Mouse (Mus musculus) heart, embryonic 13.5 days (tissue): ENCODE measurements around the gene Fam222b. TPM values are rescaled to one million over a fixed set of nuclear protein-coding genes. Genes with fewer than 3 reads are reported as not detected.
A peak's percentile ranks its signal among the peaks of the same experiment; 100 is the strongest.

ENCODE experiments used
- ATAC-seq: fragments of 200-750 bp; cut with Nextera tagmentation; 2 replicates; pipeline ENCODE4 v1.8.0; 2017; ENCODE audit warnings: moderate TSS enrichment; ENCODE audit not compliant: insufficient number of reproducible peaks, low FRiP score, low TSS enrichment; ENCODE audit errors: extremely low read depth
- H3K27ac ChIP-seq: fragments of 300-500 bp; sonication (generic); replicated peaks from 2 replicates; pipeline ENCODE4 v1.5.1; 2015; ENCODE audit warnings: moderate library complexity, mild to moderate bottlenecking, inconsistent platforms
- H3K27me3 ChIP-seq: fragments of 300-500 bp; sonication (generic); replicated peaks from 2 replicates; pipeline ENCODE4 v1.6.1; 2015; ENCODE audit warnings: mild to moderate bottlenecking, inconsistent platforms
- H3K36me3 ChIP-seq: fragments of 300-500 bp; sonication (generic); 2 replicates; pipeline ENCODE4 v1.6.1; 2015; ENCODE audit warnings: mild to moderate bottlenecking, inconsistent platforms
- H3K4me1 ChIP-seq: fragments of 300-500 bp; sonication (generic); 2 replicates; pipeline ENCODE4 v1.6.1; 2015; ENCODE audit warnings: inconsistent platforms
- H3K4me2 ChIP-seq: fragments of 300-500 bp; sonication (generic); 2 replicates; pipeline ENCODE4 v1.6.1; 2015; ENCODE audit warnings: inconsistent platforms, mild to moderate bottlenecking, moderate library complexity
- H3K4me3 ChIP-seq: fragments of 300-500 bp; sonication (generic); 2 replicates; pipeline ENCODE4 v1.5.1; 2015; ENCODE audit warnings: moderate library complexity, mild to moderate bottlenecking, inconsistent platforms
- H3K9ac ChIP-seq: fragments of 300-500 bp; sonication (generic); 2 replicates; pipeline ENCODE4 v1.6.1; 2015; ENCODE audit warnings: inconsistent platforms, mild to moderate bottlenecking, moderate library complexity
- H3K9me3 ChIP-seq: fragments of 300-500 bp; sonication (generic); 2 replicates; pipeline ENCODE4 v1.6.1; 2016; ENCODE audit warnings: inconsistent platforms
- WGBS: fragments of 180-500 bp; shearing (Covaris S2); methylation state at CpG from one replicate; pipeline ENCODE4 v1.1.7; 2015; ENCODE audit warnings: mixed read lengths; 5-methylcytosine and 5-hydroxymethylcytosine counted together
- polyA plus RNA-seq: library from polyadenylated mRNA; unstranded; fragments of >200 nt; fragmentation: Nextera tagmentation; extraction: Ambion mirVana; gene quantifications from 2 replicates; pipeline ENCODE4 v1.2.1, GENCODE M21; 2015

The Fam222b gene
- polyA plus RNA-seq, 1 experiment from 2014 or later: 16.5 TPM

DNA sequence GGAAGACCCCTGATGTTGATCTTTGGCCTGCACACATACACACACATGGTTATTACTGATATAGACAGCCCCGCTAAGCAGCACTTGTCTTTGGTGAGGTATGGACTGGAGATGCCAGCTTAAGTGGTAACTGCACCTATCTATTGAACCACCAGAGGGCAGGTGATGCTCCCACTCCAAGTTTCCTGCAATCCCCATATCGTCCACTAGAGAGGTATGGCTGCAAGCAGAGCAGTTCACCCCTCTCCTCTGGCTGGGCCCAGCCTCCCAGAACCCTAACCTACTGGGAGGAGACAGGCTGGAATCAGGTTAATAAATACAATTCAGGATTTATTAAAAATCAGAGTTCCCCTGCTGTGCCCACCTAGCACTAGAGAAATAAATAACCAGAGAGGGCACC lies 64.6 kb downstream of the Fam222b start:
- ATAC-seq: no peak
- H3K9ac ChIP-seq: no peak overlapping the region; the same call in 1 of the 2 replicates
- WGBS: 18% methylated on average over 2 of the region's 2 CpGs
- H3K9me3 ChIP-seq: no peaks in the 10 kb centered on the region
- H3K27me3 ChIP-seq: no peaks in the 10 kb centered on the region
- H3K36me3 ChIP-seq: peaks cover 84% of the 10 kb centered on the region
- no peak overlapping the region for H3K4me2 ChIP-seq
- H3K4me3 ChIP-seq: no peak overlapping the region
- no peak overlapping the region for H3K27ac ChIP-seq
- H3K4me1 ChIP-seq: peaks cover 30% of the 10 kb centered on the region

DNA sequence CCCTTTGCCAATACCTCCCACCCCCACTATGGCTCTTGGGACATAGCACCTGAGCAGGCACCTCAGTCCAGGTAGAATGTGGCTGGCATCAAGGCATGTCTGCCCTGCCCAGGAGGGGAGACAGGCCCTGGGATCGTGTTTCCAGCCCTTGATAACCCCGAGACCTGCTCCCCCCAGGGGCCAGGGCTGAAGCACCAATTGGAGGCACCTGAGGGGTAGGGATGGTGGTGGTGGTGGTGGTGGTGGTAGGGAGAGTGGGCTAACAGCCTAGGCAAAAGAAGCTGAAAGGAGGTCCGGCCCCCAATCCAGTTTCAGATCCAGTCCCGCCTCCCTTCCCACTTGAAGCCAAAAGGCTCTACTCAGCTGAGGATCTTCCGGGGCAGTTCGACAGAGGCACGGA lies 65.1 kb downstream of the Fam222b start:
- H3K4me3 ChIP-seq: no peak overlapping the region
- no peak overlapping the region for H3K27ac ChIP-seq
- ATAC-seq: no peak
- H3K27me3 ChIP-seq: no peaks in the 10 kb centered on the region
- H3K4me2 ChIP-seq: no peak overlapping the region
- no peaks in the 10 kb centered on the region for H3K9me3 ChIP-seq
- WGBS: 69% methylated on average over 7 of the region's 7 CpGs
- no peak overlapping the region for H3K9ac ChIP-seq
- peaks cover 31% of the 10 kb centered on the region for H3K4me1 ChIP-seq
- peaks cover 80% of the 10 kb centered on the region for H3K36me3 ChIP-seq

DNA sequence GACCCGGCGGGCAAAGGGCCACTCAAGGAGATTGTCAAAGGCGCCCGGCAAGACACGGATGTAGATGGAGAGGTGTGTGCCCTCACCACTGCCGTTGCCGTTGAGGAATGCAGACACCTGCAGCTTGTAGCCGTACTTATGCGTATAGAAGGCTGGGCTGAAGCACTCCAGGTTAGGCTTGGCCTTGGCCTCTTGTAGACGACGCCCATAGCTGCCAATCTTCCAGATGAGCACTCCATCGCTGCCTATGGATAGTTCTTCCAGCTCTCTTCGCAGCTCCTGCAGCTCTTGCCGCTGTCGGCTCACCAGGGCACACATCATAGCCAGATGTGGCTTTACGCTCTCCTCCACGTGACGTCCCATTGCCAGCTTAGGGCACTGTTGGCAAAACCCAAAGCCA lies 65.7 kb downstream of the Fam222b start:
- peaks cover 31% of the 10 kb centered on the region for H3K4me1 ChIP-seq
- H3K9ac ChIP-seq: no peak overlapping the region
- H3K9me3 ChIP-seq: no peaks in the 10 kb centered on the region
- ATAC-seq: no peak
- H3K4me2 ChIP-seq: no peak overlapping the region
- H3K36me3 ChIP-seq: peaks cover 73% of the 10 kb centered on the region
- no peaks in the 10 kb centered on the region for H3K27me3 ChIP-seq
- WGBS: 83% methylated on average over 18 of the region's 18 CpGs
- H3K4me3 ChIP-seq: no peak overlapping the region
- H3K27ac ChIP-seq: no peak overlapping the region

DNA sequence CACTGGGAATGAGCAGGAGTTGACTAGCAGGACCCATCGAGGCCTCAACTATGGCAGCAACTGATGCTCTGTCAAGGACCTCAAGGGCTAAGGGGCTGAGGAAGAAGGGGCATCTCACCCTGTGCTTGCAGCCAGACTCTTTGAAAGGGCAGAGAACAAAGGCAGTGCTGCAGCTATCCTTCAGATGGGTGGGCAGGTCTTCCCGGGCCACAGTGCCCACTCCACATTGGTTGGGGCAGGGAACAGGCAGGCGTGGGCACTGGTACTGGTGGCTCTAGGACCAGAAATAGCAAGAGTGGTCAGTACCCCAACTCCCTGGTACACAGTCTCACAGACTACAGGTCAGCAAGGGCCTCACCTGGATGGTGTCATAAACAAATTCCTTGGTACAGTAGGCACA lies 66.2 kb downstream of the Fam222b start:
- no peaks in the 10 kb centered on the region for H3K27me3 ChIP-seq
- no peak for ATAC-seq
- H3K4me2 ChIP-seq: no peak overlapping the region
- peaks cover 68% of the 10 kb centered on the region for H3K36me3 ChIP-seq
- 86% methylated on average over 3 of the region's 3 CpGs for WGBS
- no peak overlapping the region for H3K27ac ChIP-seq
- H3K4me1 ChIP-seq: peaks cover 32% of the 10 kb centered on the region
- H3K9ac ChIP-seq: no peak overlapping the region
- H3K9me3 ChIP-seq: no peaks in the 10 kb centered on the region
- H3K4me3 ChIP-seq: no peak overlapping the region

DNA sequence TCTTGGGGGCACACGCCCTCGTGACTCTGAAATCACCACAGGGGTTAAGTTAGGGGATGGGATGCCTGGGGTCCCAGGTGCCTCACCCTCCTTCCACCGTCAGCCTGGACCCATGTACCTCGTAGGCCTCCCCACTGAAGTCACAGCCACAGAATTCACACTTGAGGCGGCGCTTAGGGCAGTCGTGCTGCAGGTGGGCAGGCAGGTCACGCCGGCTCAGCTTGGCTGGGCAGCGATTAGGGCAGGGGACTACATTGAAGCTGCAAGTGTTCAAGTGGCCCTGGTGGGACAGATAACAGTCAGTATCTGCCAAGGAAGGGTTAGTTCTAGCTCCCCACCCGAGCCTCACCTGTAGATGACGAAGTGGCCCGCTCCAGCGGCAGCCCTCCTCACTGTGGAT lies 66.7 kb downstream of the Fam222b start:
- no peak overlapping the region for H3K4me2 ChIP-seq
- 88% methylated on average over 14 of the region's 14 CpGs for WGBS
- peaks cover 37% of the 10 kb centered on the region for H3K4me1 ChIP-seq
- H3K36me3 ChIP-seq: peaks cover 63% of the 10 kb centered on the region
- H3K9ac ChIP-seq: peak overlapping the region; percentile 37; the same call in 1 of the 2 replicates
- H3K4me3 ChIP-seq: no peak overlapping the region
- no peaks in the 10 kb centered on the region for H3K9me3 ChIP-seq
- no peaks in the 10 kb centered on the region for H3K27me3 ChIP-seq
- ATAC-seq: no peak
- 0 out of 2 replicates have a peak overlapping the region, but pooled peaks have one; percentile 15 for H3K27ac ChIP-seq

DNA sequence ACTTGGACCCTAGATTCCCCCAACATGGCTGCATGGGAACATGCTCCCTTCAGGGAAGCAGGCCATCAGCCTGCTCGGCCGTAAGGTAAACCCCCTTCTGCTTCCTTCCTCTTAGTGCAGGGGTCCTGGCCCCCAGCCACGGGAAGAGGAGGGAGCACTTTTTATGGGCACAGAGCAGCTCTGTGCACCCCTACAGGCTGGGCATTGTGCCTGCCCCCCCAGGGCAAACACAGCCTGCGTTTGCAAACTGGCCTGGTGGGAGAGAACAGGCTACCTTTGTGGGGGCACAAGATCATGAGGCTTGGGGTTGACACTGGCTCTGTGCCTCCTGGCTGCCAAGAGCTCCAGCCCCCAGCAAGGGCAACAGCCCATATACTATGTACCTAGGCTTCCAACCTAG lies 67.5 kb downstream of the Fam222b start:
- H3K4me1 ChIP-seq: peaks cover 45% of the 10 kb centered on the region
- WGBS: 74% methylated on average over 4 of the region's 4 CpGs

DNA sequence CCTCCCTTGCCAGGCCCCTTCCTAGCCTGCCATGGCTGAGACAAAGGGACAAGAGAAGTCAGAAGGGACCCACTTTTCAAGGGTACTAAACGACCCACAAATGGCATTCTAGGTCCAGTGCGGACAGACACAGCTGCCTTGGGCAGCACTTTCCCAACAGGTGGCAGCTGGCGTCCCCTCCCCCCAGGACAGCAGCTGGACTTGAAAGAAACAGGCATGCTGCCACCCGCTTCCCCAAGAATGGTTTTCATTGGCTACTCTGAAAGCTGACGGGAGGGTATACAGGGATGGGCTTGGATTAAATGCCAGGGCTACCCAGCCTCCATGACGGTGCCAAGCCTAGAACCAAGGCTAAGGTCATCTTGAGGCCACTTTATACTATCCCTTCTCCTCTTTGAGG lies 68.0 kb downstream of the Fam222b start:
- H3K36me3 ChIP-seq: peaks cover 50% of the 10 kb centered on the region
- peak overlapping the region; percentile 94 for H3K9ac ChIP-seq
- ATAC-seq: no peak
- H3K27ac ChIP-seq: peak overlapping the region; percentile 96
- H3K4me1 ChIP-seq: peaks cover 45% of the 10 kb centered on the region
- H3K4me3 ChIP-seq: peak overlapping the region; percentile 84
- no peaks in the 10 kb centered on the region for H3K27me3 ChIP-seq
- 68% methylated on average over 6 of the region's 6 CpGs for WGBS
- peak overlapping the region; percentile 80 for H3K4me2 ChIP-seq
- H3K9me3 ChIP-seq: no peaks in the 10 kb centered on the region

More for the DNA sequence above, 67.5 kb downstream of the Fam222b start:
- Histone ChIP-seq H3K36me3 (peaks cover 55% of the 10 kb centered on the region), H3K4me3 (peak overlapping the region; percentile 84; the same call in 1 of the 2 replicates), H3K9ac (peak overlapping the region; percentile 17), H3K27ac (peak overlapping the region; percentile 96; the same call in 1 of the 2 replicates), H3K9me3 (no peaks in the 10 kb centered on the region), H3K4me2 (peak overlapping the region; percentile 80), H3K27me3 (no peaks in the 10 kb centered on the region)
- ATAC-seq: no peak

DNA sequence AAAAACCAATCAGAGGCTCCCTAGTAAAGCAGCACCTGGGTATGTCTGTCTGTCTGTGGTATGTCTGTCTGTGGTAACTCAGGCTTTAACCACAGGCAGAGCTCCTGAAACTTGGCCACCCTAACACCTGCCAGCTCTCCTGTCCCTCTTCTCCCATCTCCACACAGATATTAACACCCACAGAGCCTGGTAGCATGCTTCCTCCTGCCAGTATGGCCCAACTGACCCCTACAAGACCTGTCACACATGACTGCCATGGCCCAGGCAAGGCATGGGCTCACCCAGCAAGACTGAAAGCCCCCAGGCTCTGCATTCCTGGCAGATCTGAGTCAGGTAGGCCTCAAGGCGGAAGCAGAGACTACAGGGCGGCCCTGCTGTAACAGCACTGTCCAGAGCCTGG lies 68.6 kb downstream of the Fam222b start:
- peaks cover 45% of the 10 kb centered on the region for H3K4me1 ChIP-seq
- peak overlapping the region; percentile 94 for H3K9ac ChIP-seq
- H3K9me3 ChIP-seq: no peaks in the 10 kb centered on the region
- H3K27me3 ChIP-seq: no peaks in the 10 kb centered on the region
- peaks cover 45% of the 10 kb centered on the region for H3K36me3 ChIP-seq
- peak overlapping the region; percentile 84 for H3K4me3 ChIP-seq
- 74% methylated on average over 2 of the region's 2 CpGs for WGBS
- peak overlapping the region; percentile 80 for H3K4me2 ChIP-seq
- H3K27ac ChIP-seq: peak overlapping the region; percentile 96
- ATAC-seq: no peak

DNA sequence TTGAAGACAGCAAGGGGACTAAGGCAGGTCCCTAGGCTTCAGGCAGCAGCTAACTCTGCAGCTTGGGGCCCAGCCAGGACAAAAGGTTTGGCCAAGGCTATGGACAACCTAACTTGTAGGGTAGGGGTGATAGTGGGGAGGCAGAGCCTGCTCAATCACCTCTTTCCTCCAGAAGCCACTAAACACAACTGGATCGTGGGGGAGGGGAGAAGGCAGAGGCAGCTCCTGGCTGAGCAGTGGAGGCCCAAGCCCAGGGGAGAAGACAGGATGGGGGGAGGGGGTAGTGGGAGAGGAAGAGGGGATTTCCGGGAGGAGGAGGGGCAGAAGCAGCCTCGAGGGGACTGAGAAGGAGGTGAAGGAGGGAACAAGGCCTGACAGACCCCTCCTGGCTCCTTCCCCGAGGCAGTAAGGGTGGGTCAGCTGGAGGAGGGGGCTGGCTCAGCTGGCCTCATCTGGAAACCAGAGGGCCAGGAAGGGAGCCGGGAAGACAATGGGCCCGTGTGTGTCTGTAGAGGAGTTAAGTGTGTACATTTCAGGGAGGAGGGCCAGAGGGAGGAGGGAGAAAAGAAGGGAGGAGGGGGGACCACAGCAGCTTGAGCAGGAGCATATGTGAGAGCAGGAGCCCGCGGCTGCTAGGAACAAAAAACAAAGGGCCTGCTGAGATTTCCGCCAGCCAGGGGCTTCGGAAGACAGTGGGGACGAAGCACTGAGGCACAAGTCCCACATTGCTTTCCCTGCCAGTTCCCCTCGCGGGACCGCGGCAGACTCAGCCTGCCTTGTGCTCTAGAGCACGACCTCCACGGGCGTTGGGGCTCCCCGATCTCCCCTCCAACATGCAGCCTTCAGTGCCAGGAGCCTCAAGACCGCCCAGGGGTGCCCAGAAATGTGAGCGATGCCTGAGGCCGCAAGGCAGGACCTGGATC lies 69.5 kb downstream of the Fam222b start:
- peak overlapping the region; percentile 80 for H3K4me2 ChIP-seq
- H3K9me3 ChIP-seq: no peaks in the 10 kb centered on the region
- ATAC-seq: peak; percentile 15; the same call in 1 of the 2 replicates
- H3K27me3 ChIP-seq: no peaks in the 10 kb centered on the region
- peaks cover 36% of the 10 kb centered on the region for H3K36me3 ChIP-seq
- peak overlapping the region; percentile 94 for H3K9ac ChIP-seq
- peaks cover 45% of the 10 kb centered on the region for H3K4me1 ChIP-seq
- H3K27ac ChIP-seq: peak overlapping the region; percentile 96
- WGBS: 1% methylated on average over 22 of the region's 22 CpGs
- H3K4me3 ChIP-seq: peak overlapping the region; percentile 84

DNA sequence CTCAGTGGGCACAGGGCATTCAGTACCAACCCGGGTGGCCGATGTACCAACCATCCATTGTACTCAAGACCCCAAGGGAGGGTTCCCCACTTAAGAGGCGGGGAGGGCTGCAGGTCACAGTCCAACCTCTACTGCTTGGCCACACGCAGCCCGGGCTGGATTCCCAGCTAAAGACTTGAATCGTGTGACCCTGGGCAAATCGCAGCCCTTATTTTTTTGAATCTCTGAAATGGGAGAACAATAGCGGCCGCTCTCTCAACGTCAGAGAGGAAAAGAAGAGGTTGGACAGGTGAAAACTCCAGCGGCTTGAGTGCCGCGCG lies 70.1 kb downstream of the Fam222b start:
- Histone ChIP-seq H3K27me3 (no peaks in the 10 kb centered on the region), H3K36me3 (peaks cover 30% of the 10 kb centered on the region), H3K4me3 (peak overlapping the region; percentile 84), H3K4me1 (peaks cover 41% of the 10 kb centered on the region), H3K9ac (peak overlapping the region; percentile 94), H3K9me3 (no peaks in the 10 kb centered on the region), H3K4me2 (peak overlapping the region; percentile 80), H3K27ac (peak overlapping the region; percentile 96)
- ATAC-seq: no peak
- under 1% methylated on average over 14 of the region's 14 CpGs for WGBS

DNA sequence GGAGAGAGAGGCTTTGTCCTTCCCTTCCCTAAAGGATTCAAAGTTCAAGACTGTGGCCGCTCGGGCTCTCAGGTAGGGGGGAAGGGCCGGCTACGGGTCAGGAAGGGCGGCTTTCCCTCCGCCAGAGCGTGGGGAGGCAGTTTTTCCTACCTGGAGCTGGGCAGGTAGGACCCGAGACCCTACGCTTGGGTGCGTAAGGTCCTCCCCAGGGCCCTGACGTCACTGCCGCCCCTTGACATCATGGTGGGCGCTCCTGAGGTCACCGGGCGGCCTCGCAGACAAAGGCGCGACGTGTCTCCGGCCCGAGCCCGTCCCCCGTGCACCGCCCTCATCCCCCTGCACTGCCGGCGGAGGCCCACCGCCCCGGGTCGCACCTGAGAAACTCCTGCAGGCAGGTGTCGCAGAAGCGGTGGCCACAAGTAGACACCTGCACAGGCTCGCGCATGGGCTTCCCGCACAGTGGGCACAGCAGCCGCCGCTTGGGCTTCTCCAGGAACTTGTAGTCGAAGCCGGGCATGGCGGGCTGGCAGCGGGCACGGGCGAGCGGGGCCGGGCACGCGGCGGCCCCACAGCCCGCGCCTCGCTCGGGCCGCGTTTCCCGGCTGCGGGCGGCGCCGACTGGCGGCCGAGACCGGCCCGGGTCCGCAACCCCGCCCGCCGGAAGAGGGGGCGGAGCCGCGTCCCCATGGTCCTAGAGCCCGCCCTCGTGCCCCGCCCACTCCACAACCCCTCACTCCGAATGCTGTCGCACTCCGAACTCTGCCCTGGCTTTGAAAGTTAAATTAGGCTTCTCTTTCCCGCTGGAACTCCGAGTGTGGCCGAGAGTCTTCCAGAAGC lies 70.7 kb downstream of the Fam222b start, which contains the start of gene Traf4:
TSS of gene Traf4 (minus strand) at position 666 of the 837 bp plus-strand sequence.
- 0% methylated on average over 76 of the region's 78 CpGs for WGBS
- Histone ChIP-seq H3K4me2 (peak within 1 kb of the TSS; percentile 80), H3K27me3 (no peaks in the 10 kb centered on the region), H3K27ac (peak within 1 kb of the TSS; percentile 96), H3K4me1 (peaks cover 39% of the 10 kb centered on the region), H3K4me3 (peak within 1 kb of the TSS; percentile 84), H3K9me3 (no peaks in the 10 kb centered on the region), H3K36me3 (peaks cover 24% of the 10 kb centered on the region), H3K9ac (peak within 1 kb of the TSS; percentile 94)
- ATAC-seq: peak; percentile 83
